Mouse (Mus musculus): ENCODE data around the gene Hoxd8. TPM values are rescaled to one million over a fixed set of nuclear protein-coding genes. Genes with fewer than 3 reads are reported as not detected.

Gene Hoxd8
- total RNA-seq, 2 experiments from 2014 or later = 23.9 to 35.9 TPM

GRCm38 (mm10) chr2:74699053-74699430, 5.4 kb upstream of the Hoxd8 start:
- peak in 1 of 2 experiments; percentile 35 for DNase-seq

- DNase-seq = no peak
These were observed 4.5 kb upstream of the Hoxd8 start for GRCm38 (mm10) chr2:74699664-74700545.

DNA sequence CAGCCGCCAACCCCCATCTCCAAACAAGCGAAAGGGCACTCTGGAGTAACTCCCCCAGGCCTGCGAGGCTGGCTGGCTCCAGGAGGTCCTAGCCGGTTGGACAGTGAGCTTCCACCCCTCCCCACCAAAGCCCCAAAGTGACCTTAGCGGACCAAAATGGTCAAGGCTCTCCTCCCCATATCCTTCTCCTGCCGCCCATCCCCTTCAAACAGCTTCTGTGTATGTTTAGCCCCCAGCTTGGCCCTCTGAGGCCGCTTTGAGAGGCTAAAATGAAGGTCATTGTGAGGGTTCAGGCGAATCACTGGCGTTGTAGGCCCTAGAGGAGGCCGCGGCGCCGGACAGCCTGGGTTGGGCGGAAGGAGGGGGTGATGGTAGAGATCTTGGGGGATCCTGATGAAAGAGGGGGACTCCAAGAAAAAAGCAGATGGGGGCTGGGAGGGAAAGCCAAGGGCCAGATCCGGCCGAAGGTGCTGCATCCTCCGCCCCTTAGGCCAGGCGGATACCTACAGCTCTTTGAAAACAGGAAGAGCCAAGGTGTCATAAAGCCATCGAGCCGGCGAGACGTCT, 3.8 kb upstream of the Hoxd8 start:
- DNase-seq = no peak

- peak; percentile 79 to 84 for DNase-seq
These were observed 2.2 kb upstream of the Hoxd8 start for GRCm38 (mm10) chr2:74701949-74702819.

DNA sequence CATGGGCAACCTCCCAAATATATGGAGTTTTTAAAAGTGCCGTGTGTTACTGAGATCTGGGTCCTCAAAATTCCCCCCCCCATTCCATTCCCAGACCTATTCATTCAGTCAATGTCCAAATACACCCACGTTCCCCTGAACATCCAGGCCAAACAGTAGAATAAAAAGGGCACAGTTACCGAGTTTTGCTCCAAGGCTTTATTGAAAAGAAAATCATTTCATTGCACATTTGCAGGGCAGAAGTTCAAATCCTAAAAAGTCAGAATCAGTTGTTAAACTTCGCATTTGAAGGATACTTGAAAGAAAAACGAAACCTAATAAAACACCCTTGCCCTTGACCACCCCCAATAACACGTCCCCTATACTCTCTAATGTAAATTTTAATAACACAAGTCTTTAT, 1.6 kb upstream of the Hoxd8 start:
- no peak for DNase-seq

- DNase-seq = no peak
These were observed 1.1 kb upstream of the Hoxd8 start for GRCm38 (mm10) chr2:74703317-74703716.

DNA sequence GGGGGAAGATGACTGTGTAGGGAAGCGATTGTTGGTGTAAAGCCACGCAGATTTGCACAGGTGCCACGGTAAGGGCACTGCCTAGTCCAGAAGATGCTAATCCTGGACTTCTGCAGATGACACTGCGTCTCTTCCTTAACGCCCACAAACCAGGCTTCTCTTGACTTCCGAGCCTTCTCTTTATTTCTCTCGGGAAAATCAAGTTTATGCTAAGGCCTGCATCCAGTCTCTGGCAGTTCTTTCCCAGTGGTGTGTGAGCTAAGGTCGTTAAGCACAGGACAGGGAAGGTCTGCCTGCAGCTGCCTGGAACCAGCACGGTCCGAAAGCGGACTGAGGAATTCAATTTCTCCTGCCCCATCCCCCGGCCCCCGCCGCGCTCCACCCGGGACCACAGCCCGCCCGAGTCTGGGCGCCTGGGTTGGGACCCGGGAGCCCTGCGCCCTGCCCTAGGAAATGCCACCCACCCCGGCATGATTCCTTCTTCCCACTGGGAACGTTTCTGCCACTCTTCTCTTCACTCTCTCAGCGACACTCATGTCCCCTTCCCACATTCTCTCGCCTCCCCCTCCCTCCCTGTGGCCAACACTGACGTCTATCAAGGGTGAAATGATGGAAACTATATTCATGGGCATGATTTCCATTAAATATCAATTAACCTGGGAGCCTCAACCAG, 559 bp upstream of the Hoxd8 start:
- DNase-seq = no peak

DNA sequence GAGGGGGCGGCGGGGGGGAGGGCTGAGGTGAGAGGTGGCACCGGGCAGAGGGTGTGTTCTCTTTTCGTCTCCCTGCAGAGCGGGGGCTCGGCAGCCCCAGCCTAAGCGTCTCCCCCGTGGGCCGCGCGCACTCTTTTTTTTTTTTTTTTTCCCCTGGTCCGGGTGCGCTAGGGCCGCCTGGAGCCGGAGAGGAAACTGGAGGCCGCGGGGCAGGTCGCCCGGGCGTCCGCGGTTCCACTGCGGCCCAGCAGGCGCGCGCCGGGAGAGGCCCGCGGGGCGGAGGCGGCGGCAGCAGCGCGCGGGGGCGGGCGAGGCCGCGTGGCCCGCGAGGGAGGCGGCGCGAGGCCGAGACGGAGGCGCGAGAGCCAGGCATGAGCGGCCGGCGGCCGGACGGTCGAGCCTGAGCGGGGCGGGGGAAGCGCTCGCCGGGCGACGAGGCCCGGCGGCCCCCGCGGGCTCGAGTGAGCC, 618 bp downstream of the Hoxd8 start:
- peak; percentile 67 to 70 for DNase-seq

DNA sequence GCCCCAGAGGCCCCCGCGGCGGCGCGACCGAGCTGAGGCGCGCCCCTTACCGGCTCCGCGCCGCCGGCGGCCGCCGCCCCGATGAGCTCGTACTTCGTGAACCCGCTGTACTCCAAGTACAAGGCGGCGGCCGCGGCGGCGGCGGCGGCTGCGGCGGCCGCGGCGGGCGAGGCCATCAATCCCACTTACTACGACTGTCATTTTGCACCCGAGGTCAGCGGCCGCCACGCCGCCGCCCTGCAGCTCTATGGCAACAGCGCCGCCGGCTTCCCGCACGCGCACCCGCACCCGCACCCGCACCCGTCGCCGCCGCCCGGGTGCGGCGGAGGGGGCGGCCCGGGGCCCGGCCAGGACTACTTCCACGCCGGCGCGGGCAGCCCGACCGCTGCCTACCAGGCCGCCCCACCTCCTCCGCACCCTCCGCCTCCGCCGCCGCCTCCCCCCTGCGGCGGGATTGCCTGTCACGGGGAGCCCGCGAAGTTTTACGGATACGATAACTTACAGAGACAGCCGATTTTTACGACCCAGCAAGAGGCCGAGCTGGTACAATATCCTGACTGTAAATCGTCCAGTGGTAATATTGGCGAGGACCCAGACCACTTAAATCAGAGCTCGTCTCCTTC, 1.2 kb downstream of the Hoxd8 start:
- peak; percentile 79 to 88 for DNase-seq

DNA sequence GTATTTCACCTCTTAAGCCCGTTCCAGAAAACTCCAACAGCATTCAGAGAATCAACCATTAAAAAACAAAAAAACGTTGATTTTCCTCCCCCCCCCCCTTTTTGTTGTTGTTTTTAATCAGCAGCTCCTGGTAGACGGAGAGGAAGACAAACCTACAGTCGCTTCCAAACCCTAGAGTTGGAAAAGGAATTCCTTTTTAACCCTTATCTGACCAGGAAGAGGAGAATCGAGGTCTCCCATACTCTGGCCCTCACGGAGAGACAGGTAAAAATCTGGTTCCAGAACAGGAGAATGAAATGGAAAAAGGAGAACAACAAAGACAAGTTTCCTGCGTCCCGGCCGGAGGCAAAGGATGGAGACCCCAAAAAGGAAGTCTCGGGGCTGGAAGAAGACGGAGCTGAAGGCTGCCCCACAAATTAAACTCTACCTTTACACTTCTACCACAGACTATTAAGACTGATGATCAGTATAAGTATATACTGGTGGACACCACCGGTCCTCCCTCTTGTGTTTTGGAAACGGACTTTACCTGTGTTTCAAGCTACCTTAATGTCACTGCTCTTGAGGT, 2.1 kb downstream of the Hoxd8 start:
- no peak for DNase-seq

DNA sequence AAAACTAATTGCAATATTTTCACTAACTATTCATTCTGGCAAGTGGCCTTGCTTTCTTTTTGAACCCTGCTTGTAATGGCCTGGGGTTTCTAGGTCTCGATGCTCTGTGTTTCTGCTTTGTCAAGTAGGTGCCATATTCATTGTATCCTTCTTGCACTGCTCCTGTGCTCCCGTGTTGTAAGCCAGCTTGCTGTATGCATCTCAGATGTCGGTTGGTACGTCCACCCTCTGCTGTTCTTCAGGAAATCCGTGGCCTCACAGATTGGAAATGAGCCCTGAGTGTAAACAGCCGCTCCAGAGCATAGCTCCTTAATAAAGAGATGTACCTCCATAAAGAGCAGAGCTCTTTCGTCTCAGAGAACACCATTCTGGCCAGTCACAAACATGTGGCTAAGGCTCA, 3.2 kb downstream of the Hoxd8 start:
- no peak for DNase-seq

- DNase-seq = peak; percentile 53 to 61
These were observed 4.3 kb downstream of the Hoxd8 start for GRCm38 (mm10) chr2:74708676-74709075.

DNA sequence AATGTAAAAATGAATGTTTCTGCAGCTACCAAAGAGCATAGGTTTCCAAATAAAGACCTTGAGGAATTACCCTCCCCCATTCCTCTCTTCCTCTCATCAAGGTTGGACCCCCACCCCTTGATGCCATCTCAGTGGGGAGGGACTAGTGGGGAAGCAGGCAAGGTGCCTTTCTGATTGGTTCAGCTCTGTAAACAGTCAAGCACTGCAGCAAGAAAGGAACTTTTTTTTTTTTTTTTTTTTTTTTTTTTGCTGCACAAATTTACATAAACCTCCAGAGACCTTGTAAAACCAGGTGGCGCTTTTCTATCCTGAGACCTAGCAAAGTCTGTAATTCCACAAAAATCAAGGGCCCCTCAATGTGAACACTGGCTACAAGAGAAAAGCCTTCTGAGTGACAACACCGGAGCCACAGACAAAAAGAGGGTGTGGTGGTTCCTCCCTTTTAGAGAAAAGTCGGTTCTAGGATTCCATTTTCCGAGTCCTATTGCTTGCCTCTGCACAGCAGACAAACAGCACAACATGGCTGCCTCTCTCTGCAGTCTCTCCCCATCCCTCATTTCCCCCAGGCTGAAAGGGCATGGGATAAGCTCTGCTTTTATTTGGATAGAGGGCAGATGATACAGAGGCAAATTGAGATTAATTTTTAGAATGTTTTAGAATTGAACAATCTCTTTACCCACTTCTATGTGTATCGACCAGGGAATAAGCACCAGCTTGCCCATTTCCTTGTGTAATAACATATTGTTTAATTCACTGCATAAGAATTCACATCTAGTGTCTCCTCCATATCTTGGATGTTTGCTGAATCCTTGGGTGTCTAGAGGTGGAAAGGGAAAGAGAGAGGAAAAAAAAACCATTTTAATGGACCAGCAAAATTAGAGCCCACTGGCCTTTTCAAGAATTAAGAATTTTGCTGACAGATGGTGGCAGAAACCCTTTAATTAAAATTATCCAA, 5.3 kb downstream of the Hoxd8 start:
- DNase-seq = no peak

- peak; percentile 44 to 48 for DNase-seq
These were observed 6.6 kb downstream of the Hoxd8 start for GRCm38 (mm10) chr2:74710929-74711543.

DNA sequence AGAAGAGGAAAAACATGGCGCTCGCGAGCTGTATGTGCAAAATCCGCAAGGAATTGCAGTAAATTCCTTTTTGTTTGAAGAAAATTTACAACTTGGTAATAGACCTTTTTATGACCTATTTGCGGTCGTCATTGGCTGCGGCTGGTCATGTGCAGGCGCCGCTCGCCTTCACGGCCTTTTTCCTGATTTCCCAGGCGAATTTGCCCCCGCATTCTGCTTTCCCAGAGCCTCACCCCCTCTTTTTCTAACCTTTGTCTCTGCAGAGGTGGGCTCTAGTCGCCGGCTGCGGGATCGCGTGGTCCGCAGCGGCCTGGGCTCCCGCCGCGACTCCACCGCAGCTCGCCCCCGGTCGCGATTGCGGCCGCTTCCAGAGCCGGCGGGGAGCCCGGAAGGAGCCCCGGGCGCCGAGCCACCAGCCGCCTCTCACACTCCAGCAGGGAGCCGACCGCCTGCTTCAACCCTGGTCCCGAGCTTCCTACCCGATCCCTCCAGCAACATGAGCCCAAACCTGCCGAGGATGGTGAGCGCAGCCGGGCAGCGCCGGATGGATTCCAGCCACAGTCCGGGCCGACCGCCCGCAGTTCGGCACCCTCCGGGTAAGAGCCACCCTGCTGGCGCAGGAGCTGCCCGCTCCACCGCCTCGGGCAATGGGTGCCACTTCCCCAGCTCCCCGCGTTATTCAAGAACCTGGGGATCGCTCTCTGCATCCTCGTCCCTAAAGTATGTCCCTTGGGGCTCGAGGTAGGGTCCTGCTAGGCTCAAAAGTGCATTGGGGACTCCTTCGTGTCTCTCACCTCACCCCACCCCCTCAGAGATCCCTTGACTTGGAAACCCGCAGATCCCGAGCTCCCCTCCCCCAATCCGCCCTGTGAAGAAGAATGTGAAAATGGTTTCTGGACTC, 7.6 kb downstream of the Hoxd8 start, which contains the start of the genes Hoxd3 and Hoxd4:
Gene Hoxd3, plus strand, starts transcription at position 207 of the 901 bp plus-strand sequence.
Gene Hoxd4, plus strand, starts transcription at position 209 of the 901 bp plus-strand sequence.
- peak; percentile 74 to 82 for DNase-seq

- DNase-seq = no peak
These were observed 9.1 kb downstream of the Hoxd8 start for GRCm38 (mm10) chr2:74713239-74714150.
